Mouse (Mus musculus): ENCODE measurements around the gene Rpl22l1. TPM values are rescaled to one million over a fixed set of nuclear protein-coding genes. Genes with fewer than 3 reads are reported as not detected.
"Not testable (repeated sequence)": the region's sequence is repeated elsewhere in the genome, so short reads cannot be mapped to it uniquely, and the experiment has no call there.

Rpl22l1 gene
- total RNA-seq (2014; rRNA removed) = 73.6 and 78.8 TPM in 2 replicates
- polyA plus RNA-seq (2012; rRNA removed) = 3.8 and 4.9 TPM in 2 replicates

GRCm38 (mm10) chr3:28805301-28806097 lies at the start of gene Rpl22l1:
Gene Rpl22l1, plus strand, starts transcription at chr3:28805436.
- Histone ChIP-seq H3K4me3 (ENCODE audit: insufficient read depth, low read depth, low read length) (peak within 1 kb of the TSS; percentile 91), H3K79me2 (ENCODE audit: control insufficient read depth, insufficient read depth, low read length) (no peaks in the 10 kb centered on the region), H3K36me3 (ENCODE audit: control insufficient read depth, insufficient read depth, low read length) (peaks cover 18% of the 10 kb centered on the region), H3K4me1 (ENCODE audit: control insufficient read depth, insufficient read depth, low read length) (peaks cover 6% of the 10 kb centered on the region; the same call in 1 of the 2 replicates), H3K27me3 (ENCODE audit: control insufficient read depth, insufficient read depth, low read length) (no peaks in the 10 kb centered on the region), H3K9ac (ENCODE audit: low read depth, low read length) (peak within 1 kb of the TSS; percentile 92), H3K27ac (replicated peaks; ENCODE audit: insufficient read depth, low read depth, low read length) (peak within 1 kb of the TSS; percentile 68)
- TF ChIP-seq CTCF (IDR thresholded peaks at IDR 0.05; ENCODE audit: low read depth, low read length) = no peak
- TF ChIP-seq POLR2A (IDR thresholded peaks at IDR 0.05; ENCODE audit: extremely low read depth, insufficient read depth, low read length) = peak; percentile 97
- under 1% methylated on average over 72 of the region's 72 CpGs for WGBS
- peak; percentile 92 for DNase-seq (ENCODE audit: extremely low read depth, low read depth, low spot score)

GRCm38 (mm10) chr3:28755477-28755876 lies 49.8 kb upstream of the Rpl22l1 start:
- no peak for DNase-seq (ENCODE audit: extremely low read depth, low read depth, low spot score)
- WGBS = 90% methylated on average over 7 of the region's 7 CpGs
- Histone ChIP-seq H3K4me3 (ENCODE audit: insufficient read depth, low read depth, low read length) (no peak overlapping the region), H3K27ac (replicated peaks; ENCODE audit: insufficient read depth, low read depth, low read length) (no peak overlapping the region), H3K79me2 (ENCODE audit: control insufficient read depth, insufficient read depth, low read length) (no peaks in the 10 kb centered on the region), H3K4me1 (ENCODE audit: control insufficient read depth, insufficient read depth, low read length) (no peaks in the 10 kb centered on the region), H3K27me3 (ENCODE audit: control insufficient read depth, insufficient read depth, low read length) (no peaks in the 10 kb centered on the region), H3K36me3 (ENCODE audit: control insufficient read depth, insufficient read depth, low read length) (no peaks in the 10 kb centered on the region), H3K9ac (ENCODE audit: low read depth, low read length) (no peak overlapping the region)
- TF ChIP-seq CTCF (IDR thresholded peaks at IDR 0.05; ENCODE audit: low read depth, low read length) = no peak
- TF ChIP-seq POLR2A (IDR thresholded peaks at IDR 0.05; ENCODE audit: extremely low read depth, insufficient read depth, low read length) = no peak

GRCm38 (mm10) chr3:28761225-28761789 lies 43.9 kb upstream of the Rpl22l1 start:
- no peak overlapping the region for H3K27ac ChIP-seq (replicated peaks; ENCODE audit: insufficient read depth, low read depth, low read length)
- no peaks in the 10 kb centered on the region for H3K4me1 ChIP-seq (ENCODE audit: control insufficient read depth, insufficient read depth, low read length)
- TF ChIP-seq CTCF (IDR thresholded peaks at IDR 0.05; ENCODE audit: low read depth, low read length) = no peak
- no peak for TF ChIP-seq POLR2A (IDR thresholded peaks at IDR 0.05; ENCODE audit: extremely low read depth, insufficient read depth, low read length)
- no peaks in the 10 kb centered on the region for H3K79me2 ChIP-seq (ENCODE audit: control insufficient read depth, insufficient read depth, low read length)
- H3K9ac ChIP-seq (ENCODE audit: low read depth, low read length) = no peak overlapping the region
- no peak overlapping the region for H3K4me3 ChIP-seq (ENCODE audit: insufficient read depth, low read depth, low read length)
- 88% methylated on average over 8 of the region's 8 CpGs for WGBS
- no peaks in the 10 kb centered on the region for H3K36me3 ChIP-seq (ENCODE audit: control insufficient read depth, insufficient read depth, low read length)
- no peaks in the 10 kb centered on the region for H3K27me3 ChIP-seq (ENCODE audit: control insufficient read depth, insufficient read depth, low read length)
- no peak for DNase-seq (ENCODE audit: extremely low read depth, low read depth, low spot score)

- DNase-seq (ENCODE audit: extremely low read depth, low read depth, low spot score) = no peak
- H3K36me3 ChIP-seq (ENCODE audit: control insufficient read depth, insufficient read depth, low read length) = no peaks in the 10 kb centered on the region
- TF ChIP-seq POLR2A (IDR thresholded peaks at IDR 0.05; ENCODE audit: extremely low read depth, insufficient read depth, low read length) = no peak
- TF ChIP-seq CTCF (IDR thresholded peaks at IDR 0.05; ENCODE audit: low read depth, low read length) = no peak
- H3K4me3 ChIP-seq (ENCODE audit: insufficient read depth, low read depth, low read length) = no peak overlapping the region
- H3K4me1 ChIP-seq (ENCODE audit: control insufficient read depth, insufficient read depth, low read length) = no peaks in the 10 kb centered on the region
- no peak overlapping the region for H3K9ac ChIP-seq (ENCODE audit: low read depth, low read length)
- H3K27ac ChIP-seq (replicated peaks; ENCODE audit: insufficient read depth, low read depth, low read length) = no peak overlapping the region
- H3K79me2 ChIP-seq (ENCODE audit: control insufficient read depth, insufficient read depth, low read length) = no peaks in the 10 kb centered on the region
- 92% methylated on average over 4 of the region's 4 CpGs for WGBS
- H3K27me3 ChIP-seq (ENCODE audit: control insufficient read depth, insufficient read depth, low read length) = no peaks in the 10 kb centered on the region
Observed at GRCm38 (mm10) chr3:28766935-28767334, 38.3 kb upstream of the Rpl22l1 start.

GRCm38 (mm10) chr3:28768222-28768621 lies 37.0 kb upstream of the Rpl22l1 start:
- Histone ChIP-seq H3K9ac (ENCODE audit: low read depth, low read length) (no peak overlapping the region), H3K79me2 (ENCODE audit: control insufficient read depth, insufficient read depth, low read length) (no peaks in the 10 kb centered on the region), H3K27ac (replicated peaks; ENCODE audit: insufficient read depth, low read depth, low read length) (no peak overlapping the region), H3K4me1 (ENCODE audit: control insufficient read depth, insufficient read depth, low read length) (no peaks in the 10 kb centered on the region), H3K27me3 (ENCODE audit: control insufficient read depth, insufficient read depth, low read length) (no peaks in the 10 kb centered on the region), H3K4me3 (ENCODE audit: insufficient read depth, low read depth, low read length) (no peak overlapping the region), H3K36me3 (ENCODE audit: control insufficient read depth, insufficient read depth, low read length) (no peaks in the 10 kb centered on the region)
- WGBS = 88% methylated on average over 3 of the region's 3 CpGs
- no peak for DNase-seq (ENCODE audit: extremely low read depth, low read depth, low spot score)
- TF ChIP-seq CTCF (IDR thresholded peaks at IDR 0.05; ENCODE audit: low read depth, low read length) (no peak), POLR2A (IDR thresholded peaks at IDR 0.05; ENCODE audit: extremely low read depth, insufficient read depth, low read length) (no peak)

GRCm38 (mm10) chr3:28772919-28773318 lies 32.3 kb upstream of the Rpl22l1 start:
- H3K9ac ChIP-seq (ENCODE audit: low read depth, low read length); H3K4me1 ChIP-seq (ENCODE audit: control insufficient read depth, insufficient read depth, low read length); H3K4me3 ChIP-seq (ENCODE audit: insufficient read depth, low read depth, low read length); H3K27me3 ChIP-seq (ENCODE audit: control insufficient read depth, insufficient read depth, low read length); H3K27ac ChIP-seq (replicated peaks; ENCODE audit: insufficient read depth, low read depth, low read length); H3K79me2 ChIP-seq (ENCODE audit: control insufficient read depth, insufficient read depth, low read length); H3K36me3 ChIP-seq (ENCODE audit: control insufficient read depth, insufficient read depth, low read length); DNase-seq (ENCODE audit: extremely low read depth, low read depth, low spot score): not testable (repeated sequence)
- 72% methylated on average over 4 of the region's 4 CpGs for WGBS

Measured in liver, adult 2 months (tissue).